Mouse (Mus musculus): ENCODE data around the gene Zpbp2. TPM values are rescaled to one million over a fixed set of nuclear protein-coding genes. Genes with fewer than 3 reads are reported as not detected.

The Zpbp2 gene
- not detected in 2 replicates for total RNA-seq (2014; rRNA removed)
- 0.42 and 0.45 TPM in 2 replicates for polyA plus RNA-seq (2015; fragmentation: Nextera tagmentation; extraction: Ambion mirVana)

GRCm38 (mm10) chr11:98550975-98551828 lies at the start of gene Zpbp2:
TSS of gene Zpbp2 (plus strand) at chr11:98551097.
- Histone ChIP-seq H3K4me2 (ENCODE audit: low read depth, low read length) (peak within 1 kb of the TSS; percentile 86), H3K27me3 (ENCODE audit: insufficient read depth, low read length) (peaks cover 28% of the 10 kb centered on the region), H3K4me1 (ENCODE audit: insufficient read depth, low read length) (peaks cover 7% of the 10 kb centered on the region; the same call in 1 of the 2 replicates), H3K36me3 (ENCODE audit: insufficient read depth, low read length) (no peaks in the 10 kb centered on the region), H3K4me3 (ENCODE audit: low read length) (peak within 1 kb of the TSS; percentile 71), H3K9ac (replicated peaks; ENCODE audit: low read length) (peak within 1 kb of the TSS; percentile 72), H3K27ac (peak within 1 kb of the TSS; percentile 88), H3K9me3 (ENCODE audit: low read length) (no peaks in the 10 kb centered on the region)
- 1% methylated on average over 51 of the region's 51 CpGs for WGBS
- ATAC-seq (peak; percentile 98), DNase-seq (ENCODE audit: low spot score) (peak; percentile 96)
- no peak; the same call in 1 of the 2 replicates for TF ChIP-seq CTCF (IDR thresholded peaks at IDR 0.05; ENCODE audit: low read depth)

DNA sequence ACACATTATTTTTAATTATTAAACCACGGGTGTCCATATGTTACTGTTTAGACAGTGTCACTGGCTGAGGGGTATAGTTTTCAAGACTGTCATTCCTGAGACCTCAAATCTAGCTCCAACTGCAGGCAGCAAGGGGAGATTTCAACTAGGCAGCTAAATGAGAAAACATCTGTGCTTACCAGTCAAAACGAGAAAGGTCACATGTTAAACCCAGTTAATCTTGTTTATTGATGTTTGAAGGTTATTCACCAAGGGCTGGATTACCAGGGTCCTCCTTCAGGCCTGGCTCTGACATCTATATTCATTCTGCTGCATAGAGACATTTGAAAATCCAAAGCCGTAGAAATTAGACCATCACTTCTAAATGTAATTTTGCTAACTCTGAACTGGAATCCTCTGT lies 46.0 kb upstream of the Zpbp2 start:
- H3K4me3 ChIP-seq (ENCODE audit: low read length): no peak overlapping the region
- H3K4me1 ChIP-seq (ENCODE audit: insufficient read depth, low read length): no peaks in the 10 kb centered on the region
- no peaks in the 10 kb centered on the region for H3K9me3 ChIP-seq (ENCODE audit: low read length)
- WGBS: 72% methylated on average over 3 of the region's 3 CpGs
- H3K9ac ChIP-seq (replicated peaks; ENCODE audit: low read length): no peak overlapping the region
- no peak for DNase-seq (ENCODE audit: low spot score)
- TF ChIP-seq CTCF (IDR thresholded peaks at IDR 0.05; ENCODE audit: low read depth): no peak
- no peaks in the 10 kb centered on the region for H3K36me3 ChIP-seq (ENCODE audit: insufficient read depth, low read length)
- ATAC-seq: no peak
- no peak overlapping the region for H3K4me2 ChIP-seq (ENCODE audit: low read depth, low read length)
- no peak overlapping the region for H3K27ac ChIP-seq
- no peaks in the 10 kb centered on the region for H3K27me3 ChIP-seq (ENCODE audit: insufficient read depth, low read length)

DNA sequence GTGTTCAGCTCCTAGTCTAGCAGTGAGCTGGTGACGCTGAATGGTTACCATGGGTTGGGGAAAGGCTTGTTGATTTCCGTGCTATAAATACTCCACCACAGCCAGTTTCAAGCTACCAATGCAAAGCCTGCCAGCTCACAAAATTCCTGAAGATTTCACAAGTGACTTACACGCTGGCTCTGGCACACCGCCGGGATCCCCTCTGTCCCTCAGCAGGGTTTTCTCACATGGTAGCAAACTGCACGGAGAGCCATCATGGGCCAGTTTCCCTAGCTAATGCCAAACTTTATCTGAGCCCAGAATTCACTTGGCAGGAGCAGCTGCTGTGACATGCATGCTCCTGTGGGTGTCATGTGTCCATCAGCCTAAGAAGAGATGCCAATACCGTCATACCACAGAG lies 41.5 kb upstream of the Zpbp2 start:
- no peaks in the 10 kb centered on the region for H3K4me1 ChIP-seq (ENCODE audit: insufficient read depth, low read length)
- peak; percentile 69 for DNase-seq (ENCODE audit: low spot score)
- H3K27ac ChIP-seq: no peak overlapping the region
- WGBS: 44% methylated on average over 7 of the region's 7 CpGs
- H3K4me2 ChIP-seq (ENCODE audit: low read depth, low read length): no peak overlapping the region
- no peak overlapping the region for H3K4me3 ChIP-seq (ENCODE audit: low read length)
- H3K9ac ChIP-seq (replicated peaks; ENCODE audit: low read length): no peak overlapping the region
- no peak for ATAC-seq
- H3K9me3 ChIP-seq (ENCODE audit: low read length): no peaks in the 10 kb centered on the region
- no peak for TF ChIP-seq CTCF (IDR thresholded peaks at IDR 0.05; ENCODE audit: low read depth)
- no peaks in the 10 kb centered on the region for H3K36me3 ChIP-seq (ENCODE audit: insufficient read depth, low read length)
- no peaks in the 10 kb centered on the region for H3K27me3 ChIP-seq (ENCODE audit: insufficient read depth, low read length)

DNA sequence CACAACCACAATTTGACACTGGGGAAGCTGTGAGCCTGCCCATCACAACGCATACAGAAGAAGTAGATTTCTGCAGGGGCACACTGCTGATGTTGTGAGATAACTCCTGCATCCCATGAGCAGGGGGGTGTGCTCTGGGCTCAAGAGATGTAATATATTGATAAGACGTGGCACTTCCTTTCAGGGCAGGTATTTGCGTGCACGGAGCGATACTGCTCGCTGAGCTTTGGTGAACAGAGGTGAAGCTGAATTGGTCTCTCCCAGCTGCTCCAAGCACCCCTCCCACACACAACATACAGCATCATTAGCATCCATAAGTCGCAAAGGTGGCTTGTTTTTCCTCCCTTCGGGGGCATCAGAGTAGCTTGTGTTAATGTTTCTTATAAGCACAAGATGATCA lies 40.8 kb upstream of the Zpbp2 start:
- Histone ChIP-seq H3K9me3 (ENCODE audit: low read length) (no peaks in the 10 kb centered on the region), H3K27ac (no peak overlapping the region), H3K36me3 (ENCODE audit: insufficient read depth, low read length) (no peaks in the 10 kb centered on the region), H3K4me1 (ENCODE audit: insufficient read depth, low read length) (no peaks in the 10 kb centered on the region), H3K4me3 (ENCODE audit: low read length) (no peak overlapping the region), H3K27me3 (ENCODE audit: insufficient read depth, low read length) (no peaks in the 10 kb centered on the region), H3K9ac (replicated peaks; ENCODE audit: low read length) (no peak overlapping the region), H3K4me2 (ENCODE audit: low read depth, low read length) (no peak overlapping the region)
- TF ChIP-seq CTCF (IDR thresholded peaks at IDR 0.05; ENCODE audit: low read depth): no peak
- WGBS: 84% methylated on average over 8 of the region's 8 CpGs
- ATAC-seq (no peak), DNase-seq (ENCODE audit: low spot score) (no peak)

- 92% methylated on average over 13 of the region's 13 CpGs for WGBS
- Histone ChIP-seq H3K36me3 (ENCODE audit: insufficient read depth, low read length) (no peaks in the 10 kb centered on the region), H3K27me3 (ENCODE audit: insufficient read depth, low read length) (no peaks in the 10 kb centered on the region), H3K4me1 (ENCODE audit: insufficient read depth, low read length) (no peaks in the 10 kb centered on the region), H3K9ac (replicated peaks; ENCODE audit: low read length) (no peak overlapping the region), H3K27ac (no peak overlapping the region), H3K9me3 (ENCODE audit: low read length) (no peaks in the 10 kb centered on the region), H3K4me2 (ENCODE audit: low read depth, low read length) (no peak overlapping the region), H3K4me3 (ENCODE audit: low read length) (no peak overlapping the region)
- ATAC-seq (no peak), DNase-seq (ENCODE audit: low spot score) (no peak)
- no peak for TF ChIP-seq CTCF (IDR thresholded peaks at IDR 0.05; ENCODE audit: low read depth)
These were observed 38.0 kb upstream of the Zpbp2 start for GRCm38 (mm10) chr11:98512881-98513280.

GRCm38 (mm10) chr11:98513356-98513936 lies 37.5 kb upstream of the Zpbp2 start:
- Histone ChIP-seq H3K4me2 (ENCODE audit: low read depth, low read length) (no peak overlapping the region), H3K27ac (no peak overlapping the region), H3K4me1 (ENCODE audit: insufficient read depth, low read length) (no peaks in the 10 kb centered on the region), H3K36me3 (ENCODE audit: insufficient read depth, low read length) (no peaks in the 10 kb centered on the region), H3K9me3 (ENCODE audit: low read length) (no peaks in the 10 kb centered on the region), H3K9ac (replicated peaks; ENCODE audit: low read length) (no peak overlapping the region), H3K4me3 (ENCODE audit: low read length) (no peak overlapping the region), H3K27me3 (ENCODE audit: insufficient read depth, low read length) (no peaks in the 10 kb centered on the region)
- WGBS: 41% methylated on average over 6 of the region's 6 CpGs
- DNase-seq (ENCODE audit: low spot score): no peak
- TF ChIP-seq CTCF (IDR thresholded peaks at IDR 0.05; ENCODE audit: low read depth): no peak
- no peak for ATAC-seq

- no peak overlapping the region for H3K4me2 ChIP-seq (ENCODE audit: low read depth, low read length)
- DNase-seq (ENCODE audit: low spot score) (no peak), ATAC-seq (no peak)
- no peaks in the 10 kb centered on the region for H3K9me3 ChIP-seq (ENCODE audit: low read length)
- 64% methylated on average over 10 of the region's 10 CpGs for WGBS
- no peak for TF ChIP-seq CTCF (IDR thresholded peaks at IDR 0.05; ENCODE audit: low read depth)
- no peak overlapping the region for H3K4me3 ChIP-seq (ENCODE audit: low read length)
- H3K36me3 ChIP-seq (ENCODE audit: insufficient read depth, low read length): no peaks in the 10 kb centered on the region
- H3K9ac ChIP-seq (replicated peaks; ENCODE audit: low read length): no peak overlapping the region
- no peak overlapping the region for H3K27ac ChIP-seq
- H3K27me3 ChIP-seq (ENCODE audit: insufficient read depth, low read length): no peaks in the 10 kb centered on the region
- H3K4me1 ChIP-seq (ENCODE audit: insufficient read depth, low read length): no peaks in the 10 kb centered on the region
These were observed 30.4 kb upstream of the Zpbp2 start for GRCm38 (mm10) chr11:98520468-98520867.

Data from hindbrain, postnatal 0 days (tissue).